Mouse (Mus musculus) liver, embryonic 14.5 days (tissue): ENCODE measurements at regions not wholly inside any gene's neighbourhood (a gene's known extent, or its start where the extent isn't known, plus 50 kb on each side); places are given as distances from the start of the nearest gene placed in this dataset.

Experiments
- CTCF ChIP-seq: IDR thresholded peaks from 2 replicates; pipeline ENCODE4 v1.5.1; 2016; ENCODE audit warnings: antibody characterized with exemption, low read depth, control low read depth
- EP300 ChIP-seq: IDR thresholded peaks from 2 replicates; pipeline ENCODE4 v1.6.1; 2016; ENCODE audit warnings: antibody characterized with exemption, low read depth

GRCm38 (mm10) chr3:14989635-14990034, 103.6 kb downstream of the Car2 start:
- TF ChIP-seq EP300 (no peak), CTCF (no peak)
